Mouse (Mus musculus) small intestine, adult 2 months (tissue): Measurements from ENCODE around the gene Insig2.

Experiments
- CTCF ChIP-seq: fragments of 200-500 bp; IDR thresholded peaks from 2 replicates; pipeline ENCODE4 v1.5.1; 2012; ENCODE audit warnings: low read depth, mild to moderate bottlenecking, control low read depth, inconsistent platforms, low read length, moderate library complexity, mixed read lengths; ENCODE audit not compliant: insufficient replicate concordance, insufficient read length; ENCODE audit errors: extremely low read depth
- POLR2A ChIP-seq: fragments of 200-500 bp; IDR thresholded peaks from 2 replicates; pipeline ENCODE4 v1.6.1; 2012; ENCODE audit warnings: low read depth, mild to moderate bottlenecking, control low read depth, inconsistent platforms, low read length, moderate library complexity

DNA sequence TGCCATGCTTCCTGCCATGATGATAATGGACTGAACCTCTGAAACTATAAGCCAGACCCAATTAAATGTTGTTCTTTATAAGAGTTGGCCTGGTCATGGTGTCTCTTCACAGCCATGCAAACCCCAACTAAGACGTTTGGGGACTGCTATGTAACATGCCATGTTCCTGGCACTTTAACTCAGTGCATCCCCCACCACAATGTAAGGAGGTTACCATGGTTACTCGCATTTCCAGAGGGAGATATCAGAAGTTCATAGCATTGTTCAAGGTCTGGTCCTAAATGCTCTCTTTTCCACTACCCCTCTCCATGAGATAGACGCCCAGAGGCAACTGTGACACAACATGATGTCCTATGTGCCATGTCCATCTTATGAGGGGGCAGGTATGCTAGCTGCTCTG, 54.0 kb downstream of the Insig2 start:
- TF ChIP-seq CTCF (no peak), POLR2A (no peak)
